Mouse (Mus musculus): Measurements from ENCODE around the gene Igflr1. TPM values are rescaled to one million over a fixed set of nuclear protein-coding genes. Genes with fewer than 3 reads are reported as not detected.

Gene Igflr1
- polyA plus RNA-seq, 1 experiment from 2014 or later = 3.2 TPM

GRCm38 (mm10) chr7:30608476-30608875 lies 43.2 kb downstream of the Igflr1 start:
- ATAC-seq (ENCODE audit: low FRiP score, low read depth) = no peak
- WGBS = 47% methylated on average over 16 of the region's 16 CpGs

DNA sequence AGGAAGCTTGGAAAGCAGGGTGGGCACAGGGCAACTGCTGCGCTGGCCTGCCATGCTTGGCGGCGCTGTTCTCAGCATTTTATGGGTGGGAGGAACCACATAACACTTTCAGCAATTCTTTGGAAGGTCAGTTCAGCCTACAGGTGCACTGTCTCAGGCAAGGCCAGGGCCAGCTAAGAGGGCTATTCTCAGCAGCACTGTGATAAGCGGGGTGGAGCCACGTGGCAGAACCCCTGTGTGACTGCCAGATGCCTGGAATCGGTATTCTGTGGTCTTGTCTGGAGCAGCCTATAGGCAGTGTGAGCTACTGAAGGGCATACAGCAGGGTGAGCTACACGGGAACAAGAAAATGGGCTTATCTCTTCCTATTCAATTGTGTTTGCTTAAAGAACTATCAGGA lies 44.8 kb downstream of the Igflr1 start:
- Histone ChIP-seq H3K4me2 (replicated peaks) (no peak overlapping the region), H3K27ac (no peak overlapping the region), H3K36me3 (0 out of 2 replicates have a peak, but pooled peaks cover 1% of the 10 kb centered on the region), H3K4me1 (no peaks in the 10 kb centered on the region), H3K27me3 (no peaks in the 10 kb centered on the region), H3K4me3 (no peak overlapping the region), H3K9me3 (no peaks in the 10 kb centered on the region; the same call in 1 of the 2 replicates), H3K9ac (no peak overlapping the region)
- ATAC-seq (ENCODE audit: low FRiP score, low read depth) = no peak
- WGBS = 63% methylated on average over 7 of the region's 7 CpGs

More at GRCm38 (mm10) chr7:30608476-30608875, 43.2 kb downstream of the Igflr1 start:
- H3K4me1 ChIP-seq = no peaks in the 10 kb centered on the region
- H3K27me3 ChIP-seq = no peaks in the 10 kb centered on the region
- H3K27ac ChIP-seq = no peak overlapping the region
- H3K36me3 ChIP-seq = no peaks in the 10 kb centered on the region
- H3K4me2 ChIP-seq (replicated peaks) = no peak overlapping the region
- H3K9me3 ChIP-seq = no peaks in the 10 kb centered on the region
- H3K4me3 ChIP-seq = no peak overlapping the region
- H3K9ac ChIP-seq = no peak overlapping the region

GRCm38 (mm10) chr7:30612654-30613402 lies 47.6 kb downstream of the Igflr1 start, which contains the start of gene Upk1a:
Upk1a (minus strand) TSS chr7:30612847.
- H3K27me3 ChIP-seq = no peaks in the 10 kb centered on the region
- 51% methylated on average over 8 of the region's 8 CpGs for WGBS
- H3K27ac ChIP-seq = no peak within 1 kb of the TSS
- no peak within 1 kb of the TSS for H3K9ac ChIP-seq
- peaks cover 29% of the 10 kb centered on the region for H3K36me3 ChIP-seq
- no peaks in the 10 kb centered on the region for H3K4me1 ChIP-seq
- H3K9me3 ChIP-seq = no peaks in the 10 kb centered on the region; the same call in 1 of the 2 replicates
- H3K4me3 ChIP-seq = no peak within 1 kb of the TSS
- ATAC-seq (ENCODE audit: low FRiP score, low read depth) = no peak
- H3K4me2 ChIP-seq (replicated peaks) = no peak within 1 kb of the TSS

- ATAC-seq (ENCODE audit: low FRiP score, low read depth) = no peak
- 23% methylated on average over 14 of the region's 14 CpGs for WGBS
- Histone ChIP-seq H3K27ac (no peak overlapping the region), H3K9ac (no peak overlapping the region), H3K36me3 (peaks cover 37% of the 10 kb centered on the region), H3K9me3 (no peaks in the 10 kb centered on the region; the same call in 1 of the 2 replicates), H3K27me3 (no peaks in the 10 kb centered on the region), H3K4me1 (no peaks in the 10 kb centered on the region), H3K4me2 (replicated peaks) (no peak overlapping the region), H3K4me3 (no peak overlapping the region)
Observed at GRCm38 (mm10) chr7:30613529-30614112, 48.4 kb downstream of the Igflr1 start.

- Histone ChIP-seq H3K9me3 (no peaks in the 10 kb centered on the region; the same call in 1 of the 2 replicates), H3K4me1 (no peaks in the 10 kb centered on the region), H3K4me3 (no peak overlapping the region), H3K27ac (no peak overlapping the region), H3K9ac (no peak overlapping the region), H3K4me2 (replicated peaks) (no peak overlapping the region), H3K36me3 (peaks cover 45% of the 10 kb centered on the region), H3K27me3 (no peaks in the 10 kb centered on the region)
- WGBS = 84% methylated on average over 2 of the region's 2 CpGs
- no peak for ATAC-seq (ENCODE audit: low FRiP score, low read depth)
Observed at GRCm38 (mm10) chr7:30614454-30614853, 49.2 kb downstream of the Igflr1 start.

DNA sequence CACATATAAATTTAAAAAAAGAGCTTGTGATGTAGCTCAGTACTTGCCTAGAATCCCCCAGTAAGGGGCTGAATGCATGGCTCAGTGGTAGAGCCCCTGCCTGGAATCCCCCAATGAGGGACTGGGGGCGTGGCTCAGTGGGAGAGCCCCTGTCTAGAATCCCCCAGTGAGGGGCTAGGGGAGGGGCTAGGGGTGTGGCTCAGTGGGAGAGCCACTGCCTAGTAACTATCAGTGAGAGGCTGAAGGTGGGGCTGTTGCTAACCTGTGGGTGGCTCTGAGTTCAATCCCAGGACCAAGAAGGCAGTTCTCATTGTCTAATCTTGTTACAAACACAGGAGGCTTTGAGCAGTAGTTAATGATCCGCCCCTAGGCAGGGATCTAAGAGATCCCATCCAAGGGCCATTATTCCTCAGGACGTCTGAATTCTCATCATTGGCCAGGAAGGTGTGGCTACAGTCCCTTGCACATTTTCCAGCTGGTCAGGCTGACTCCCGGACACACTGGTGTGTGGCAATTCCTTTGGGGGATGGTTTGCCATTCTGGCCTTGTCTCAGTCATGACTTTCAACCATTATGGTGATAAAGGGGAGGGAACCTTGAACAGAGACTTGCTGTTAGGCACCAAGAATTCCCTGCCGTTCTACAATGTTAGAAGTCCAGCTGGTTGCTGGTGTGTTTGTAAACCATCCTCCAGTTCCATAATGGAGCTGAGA lies 50.0 kb downstream of the Igflr1 start:
- no peaks in the 10 kb centered on the region for H3K27me3 ChIP-seq
- no peak overlapping the region for H3K27ac ChIP-seq
- no peak overlapping the region for H3K4me3 ChIP-seq
- 58% methylated on average over 5 of the region's 5 CpGs for WGBS
- H3K9me3 ChIP-seq = no peaks in the 10 kb centered on the region; the same call in 1 of the 2 replicates
- H3K4me2 ChIP-seq (replicated peaks) = no peak overlapping the region
- H3K4me1 ChIP-seq = no peaks in the 10 kb centered on the region
- peaks cover 52% of the 10 kb centered on the region for H3K36me3 ChIP-seq
- ATAC-seq (ENCODE audit: low FRiP score, low read depth) = no peak
- H3K9ac ChIP-seq = no peak overlapping the region

Small RNAs within 50 kb of the gene (microRNA-seq; reads per million reads assigned to microRNA genes)
- gene Gm38670 (0.70 reads per million), gene Mir3569 (not detected)

Other genes starting within 250 kb of the Igflr1 start
- gene E130208F15Rik, start 243.7 kb upstream of the Igflr1 start, polyA plus RNA-seq (2015; fragmentation: Nextera tagmentation; extraction: Ambion mirVana) = 0.95 and 1.2 TPM in 2 replicates
- 20.0 and 22.4 TPM in 2 replicates for gene Sdhaf1, start 241.5 kb upstream of the Igflr1 start, polyA plus RNA-seq (2015; fragmentation: Nextera tagmentation; extraction: Ambion mirVana)
- 6.8 and 7.5 TPM in 2 replicates for gene Lrfn3, start 202.7 kb upstream of the Igflr1 start, polyA plus RNA-seq (2015; fragmentation: Nextera tagmentation; extraction: Ambion mirVana)
- gene Tyrobp, start 151.7 kb upstream of the Igflr1 start, polyA plus RNA-seq (2015; fragmentation: Nextera tagmentation; extraction: Ambion mirVana) = 29.7 and 32.7 TPM in 2 replicates
- gene Hcst, start 145.6 kb upstream of the Igflr1 start, polyA plus RNA-seq (2015; fragmentation: Nextera tagmentation; extraction: Ambion mirVana) = 0.64 and 0.68 TPM in 2 replicates
- gene Nfkbid, start 143.7 kb upstream of the Igflr1 start, polyA plus RNA-seq (2015; fragmentation: Nextera tagmentation; extraction: Ambion mirVana) = 1.3 and 2.0 TPM in 2 replicates
- gene Aplp1, start 119.9 kb upstream of the Igflr1 start, polyA plus RNA-seq (2015; fragmentation: Nextera tagmentation; extraction: Ambion mirVana) = 38.4 and 44.2 TPM in 2 replicates
- 0.20 and 0.23 TPM in 2 replicates for gene Kirrel2, start 107.7 kb upstream of the Igflr1 start, polyA plus RNA-seq (2015; fragmentation: Nextera tagmentation; extraction: Ambion mirVana)
- 0.09 TPM in 2 replicates for gene Nphs1, start 107.1 kb upstream of the Igflr1 start, polyA plus RNA-seq (2015; fragmentation: Nextera tagmentation; extraction: Ambion mirVana)
- 0.32 TPM in 1 of 2 replicates, not detected in the other for gene Prodh2, start 71.8 kb upstream of the Igflr1 start, polyA plus RNA-seq (2015; fragmentation: Nextera tagmentation; extraction: Ambion mirVana)
- gene Arhgap33, start 30.4 kb upstream of the Igflr1 start, polyA plus RNA-seq (2015; fragmentation: Nextera tagmentation; extraction: Ambion mirVana) = 11.4 and 11.6 TPM in 2 replicates
- 15.4 and 17.5 TPM in 2 replicates for gene Hspb6, start 13.2 kb upstream of the Igflr1 start, polyA plus RNA-seq (2015; fragmentation: Nextera tagmentation; extraction: Ambion mirVana)
- gene Proser3, start 13.1 kb upstream of the Igflr1 start, polyA plus RNA-seq (2015; fragmentation: Nextera tagmentation; extraction: Ambion mirVana) = 13.9 TPM in 2 replicates
- gene Lin37, start 5.6 kb upstream of the Igflr1 start, polyA plus RNA-seq (2015; fragmentation: Nextera tagmentation; extraction: Ambion mirVana) = 44.2 and 48.3 TPM in 2 replicates
- gene U2af1l4, start 2.1 kb upstream of the Igflr1 start, polyA plus RNA-seq (2015; fragmentation: Nextera tagmentation; extraction: Ambion mirVana) = 81.3 and 91.1 TPM in 2 replicates
- gene Gm49396, start 2.1 kb upstream of the Igflr1 start, polyA plus RNA-seq (2015; fragmentation: Nextera tagmentation; extraction: Ambion mirVana) = 13.8 and 14.1 TPM in 2 replicates
- gene Psenen, start 1.8 kb upstream of the Igflr1 start, polyA plus RNA-seq (2015; fragmentation: Nextera tagmentation; extraction: Ambion mirVana) = 134 and 141 TPM in 2 replicates
- 11.0 and 12.6 TPM in 2 replicates for gene Kmt2b, start 23.3 kb downstream of the Igflr1 start, polyA plus RNA-seq (2015; fragmentation: Nextera tagmentation; extraction: Ambion mirVana)
- 0.23 and 0.60 TPM in 2 replicates for gene Zbtb32, start 33.5 kb downstream of the Igflr1 start, polyA plus RNA-seq (2015; fragmentation: Nextera tagmentation; extraction: Ambion mirVana)
- 1.5 and 1.7 TPM in 2 replicates for gene Upk1a, start 47.4 kb downstream of the Igflr1 start, polyA plus RNA-seq (2015; fragmentation: Nextera tagmentation; extraction: Ambion mirVana)
- gene Cox6b1, start 60.7 kb downstream of the Igflr1 start, polyA plus RNA-seq (2015; fragmentation: Nextera tagmentation; extraction: Ambion mirVana) = 766 and 797 TPM in 2 replicates
- not detected in 2 replicates for gene Etv2, start 70.4 kb downstream of the Igflr1 start, polyA plus RNA-seq (2015; fragmentation: Nextera tagmentation; extraction: Ambion mirVana)
- 127 and 130 TPM in 2 replicates for gene Rbm42, start 84.9 kb downstream of the Igflr1 start, polyA plus RNA-seq (2015; fragmentation: Nextera tagmentation; extraction: Ambion mirVana)
- 45.3 and 50.0 TPM in 2 replicates for gene Haus5, start 99.6 kb downstream of the Igflr1 start, polyA plus RNA-seq (2015; fragmentation: Nextera tagmentation; extraction: Ambion mirVana)
- not detected in 2 replicates for gene Pmis2, start 106.2 kb downstream of the Igflr1 start, polyA plus RNA-seq (2015; fragmentation: Nextera tagmentation; extraction: Ambion mirVana)
- not detected in 2 replicates for gene 2200002J24Rik, start 133.5 kb downstream of the Igflr1 start, polyA plus RNA-seq (2015; fragmentation: Nextera tagmentation; extraction: Ambion mirVana)
- gene Atp4a, start 146.8 kb downstream of the Igflr1 start, polyA plus RNA-seq (2015; fragmentation: Nextera tagmentation; extraction: Ambion mirVana) = 0.09 and 0.40 TPM in 2 replicates
- gene Tmem147, start 164.1 kb downstream of the Igflr1 start, polyA plus RNA-seq (2015; fragmentation: Nextera tagmentation; extraction: Ambion mirVana) = 187 and 189 TPM in 2 replicates
- gene Gapdhs, start 178.3 kb downstream of the Igflr1 start, polyA plus RNA-seq (2015; fragmentation: Nextera tagmentation; extraction: Ambion mirVana) = 0.51 and 0.71 TPM in 2 replicates
- 1.6 and 2.2 TPM in 2 replicates for gene Sbsn, start 186.0 kb downstream of the Igflr1 start, polyA plus RNA-seq (2015; fragmentation: Nextera tagmentation; extraction: Ambion mirVana)
- gene Dmkn, start 198.3 kb downstream of the Igflr1 start, polyA plus RNA-seq (2015; fragmentation: Nextera tagmentation; extraction: Ambion mirVana) = 7.3 and 11.9 TPM in 2 replicates
- gene Krtdap, start 222.5 kb downstream of the Igflr1 start, polyA plus RNA-seq (2015; fragmentation: Nextera tagmentation; extraction: Ambion mirVana) = 51.5 and 65.4 TPM in 2 replicates

Data from limb, embryonic 13.5 days (tissue).